Mouse (Mus musculus) 3T3-L1 (cell line): Measurements from ENCODE around the gene Ndufb6.

Source experiments
- DNase-seq: peaks from one replicate; pipeline ENCODE4 v3.0.0-alpha.2; 2015; ENCODE audit warnings: low read depth, low spot score

Gene Ndufb6

DNA sequence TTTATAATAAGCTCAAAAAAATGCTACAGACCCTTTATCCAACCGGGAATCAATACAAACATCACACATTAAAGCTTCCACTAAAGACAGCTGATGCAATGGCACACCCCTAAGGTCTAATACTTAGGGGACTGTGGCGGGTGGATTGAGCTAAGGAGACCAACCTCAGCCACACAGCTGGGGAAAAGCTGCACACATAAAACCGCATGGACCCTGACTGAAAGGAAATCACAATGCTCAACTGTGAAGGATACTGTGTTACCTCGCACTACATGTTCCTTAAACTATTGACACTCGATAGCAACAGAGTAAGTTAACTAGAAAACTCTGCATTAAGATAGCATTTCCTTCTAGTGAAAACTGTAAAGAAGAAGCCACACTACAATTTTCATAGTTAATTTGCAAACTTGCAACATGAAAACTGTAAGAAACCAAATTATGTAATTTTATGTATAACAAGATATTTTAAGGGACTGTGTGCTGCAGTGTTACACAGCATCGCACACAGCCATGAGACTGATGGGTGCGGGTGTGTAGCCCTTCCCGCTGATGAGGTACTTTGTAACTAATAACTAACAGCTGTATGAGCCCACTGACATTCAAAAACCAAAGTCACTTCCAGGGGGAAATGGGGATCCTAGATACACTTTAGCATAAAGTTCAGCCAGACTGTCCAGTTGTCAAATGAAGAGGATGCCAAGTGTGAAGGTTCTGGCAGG is 24.7 kb downstream of the Ndufb6 start:
- DNase-seq, result no peak

DNA sequence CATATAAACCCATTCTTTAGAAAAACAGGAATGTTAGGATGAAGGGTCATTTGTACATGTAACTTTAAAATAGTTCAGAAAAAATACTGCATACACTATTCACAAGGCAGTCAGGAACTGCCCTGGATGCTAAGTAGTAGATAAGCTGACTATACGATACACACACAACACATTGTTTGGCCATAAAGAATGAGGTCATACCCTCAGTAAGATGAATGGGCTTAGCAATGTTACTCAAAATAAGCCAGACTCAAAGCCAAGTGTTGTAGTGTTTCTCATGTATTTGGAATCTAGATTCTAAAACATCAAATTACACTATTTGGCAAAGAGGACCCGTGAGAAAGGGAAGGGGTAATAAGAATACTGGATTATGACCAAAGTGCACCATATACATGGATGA is 25.5 kb downstream of the Ndufb6 start:
- peak; percentile 33 for DNase-seq

DNA sequence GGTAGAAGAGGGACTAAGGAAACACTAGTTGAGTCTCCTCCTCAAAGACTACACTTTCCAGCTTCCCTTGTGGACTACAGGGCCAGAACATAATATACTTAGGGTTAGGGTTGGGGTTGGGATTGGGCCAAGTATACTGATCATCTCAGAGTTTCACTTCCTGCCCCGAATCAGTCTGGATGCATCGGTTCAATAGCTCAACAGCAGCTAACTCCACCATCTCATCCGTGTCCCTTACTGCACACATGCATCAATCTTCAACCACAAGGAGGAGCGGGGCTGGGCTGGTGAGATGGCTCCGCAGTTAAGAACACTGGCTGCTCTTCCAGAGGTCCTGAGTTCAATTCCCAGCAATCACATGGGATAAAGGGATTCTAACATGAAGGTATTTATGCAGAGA is 28.2 kb downstream of the Ndufb6 start:
- DNase-seq, result no peak

DNA sequence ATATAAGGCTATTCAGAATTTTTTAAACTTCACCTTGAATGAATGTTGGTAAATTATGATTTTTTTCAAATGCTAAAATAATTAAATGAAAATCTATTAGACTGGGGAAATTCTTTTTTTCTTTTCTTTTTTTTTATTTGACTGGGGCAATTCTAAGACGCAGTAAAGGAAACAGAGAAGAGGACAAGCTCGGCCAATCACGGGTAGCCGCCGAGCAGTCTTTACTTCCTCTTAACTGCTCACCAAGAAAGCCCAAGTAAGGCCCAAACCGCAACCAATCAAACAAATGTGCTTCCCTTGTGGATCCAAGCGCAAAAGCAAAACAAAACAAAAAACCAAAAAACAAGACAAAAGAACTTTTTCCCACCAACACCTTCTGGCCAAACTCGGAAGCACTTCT is 35.2 kb downstream of the Ndufb6 start:
- DNase-seq, result no peak

- no peak for DNase-seq
These were observed 36.2 kb downstream of the Ndufb6 start for GRCm38 (mm10) chr4:40243006-40243405.

DNA sequence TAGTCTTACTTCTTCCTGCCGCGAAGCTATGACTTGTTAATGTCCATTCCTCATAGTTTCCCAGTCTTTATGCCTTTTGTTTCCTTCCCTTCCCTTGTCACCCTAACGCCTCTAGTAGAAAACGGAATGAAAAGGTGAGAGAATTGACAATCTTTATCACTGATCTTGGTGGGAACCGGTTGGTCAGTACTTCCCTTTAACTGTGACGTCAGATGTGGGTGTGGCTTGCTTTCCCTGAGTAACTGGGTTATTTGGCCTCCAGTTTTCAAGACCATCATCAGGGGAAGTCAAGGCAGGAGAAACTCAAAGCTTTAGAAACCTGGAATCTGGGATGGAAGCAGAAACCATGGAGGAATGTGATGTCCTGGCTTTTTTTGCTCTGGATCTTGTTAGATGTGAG is 37.3 kb downstream of the Ndufb6 start:
- DNase-seq, result no peak

DNA sequence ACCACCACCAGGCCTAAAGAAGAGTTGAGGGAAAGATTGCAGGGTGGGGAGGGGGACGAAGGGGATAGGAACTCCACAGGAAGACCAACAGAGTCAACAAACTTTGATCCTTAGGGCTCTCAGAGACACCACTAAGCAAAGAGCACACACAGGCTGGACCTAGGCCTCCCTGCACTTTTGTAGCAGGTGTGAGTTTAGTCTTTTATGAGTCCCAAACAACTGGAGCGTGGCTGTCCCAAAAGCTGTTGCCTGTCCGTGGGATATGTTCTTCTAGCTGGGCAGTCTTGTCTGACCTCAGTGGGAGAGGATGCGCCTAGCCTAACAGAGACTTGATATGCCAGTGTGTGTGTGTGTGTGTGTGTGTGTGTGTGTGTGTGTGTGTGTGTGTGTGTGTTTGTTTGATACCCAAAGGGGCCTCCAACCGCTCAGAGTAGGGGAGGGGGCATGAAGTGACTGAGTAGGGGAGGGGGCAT is 38.9 kb downstream of the Ndufb6 start:
- DNase-seq, result peak; percentile 20

GRCm38 (mm10) chr4:40239409-40240271 is 39.6 kb downstream of the Ndufb6 start, which contains the start of gene Ddx58:
Gene Ddx58 (minus strand): TSS chr4:40239828.
- DNase-seq, result peak; percentile 68

- DNase-seq, result peak; percentile 81
These were observed 40.5 kb downstream of the Ndufb6 start for GRCm38 (mm10) chr4:40238483-40239408.

DNA sequence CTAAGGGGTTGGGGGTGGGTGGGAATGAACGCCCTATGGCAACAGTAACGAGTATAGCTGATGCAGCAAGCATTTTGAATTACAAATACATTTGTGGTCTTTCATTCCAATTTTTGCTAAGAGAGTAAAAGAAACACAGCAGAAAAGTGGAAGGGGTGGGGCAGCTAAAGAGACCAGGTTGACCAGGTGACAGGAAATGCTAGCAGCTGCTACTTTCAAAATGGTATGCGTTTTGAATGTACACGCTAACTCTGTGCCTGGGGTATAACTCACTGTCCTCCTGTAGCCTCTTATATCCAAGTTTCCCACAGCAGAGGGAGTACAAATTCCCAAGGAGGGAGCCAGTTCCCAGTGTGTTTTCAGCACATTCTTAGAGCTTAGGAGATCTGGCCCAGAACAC is 42.4 kb downstream of the Ndufb6 start:
- no peak for DNase-seq

- DNase-seq, result no peak
These were observed 45.0 kb downstream of the Ndufb6 start for GRCm38 (mm10) chr4:40234256-40234655.

DNA sequence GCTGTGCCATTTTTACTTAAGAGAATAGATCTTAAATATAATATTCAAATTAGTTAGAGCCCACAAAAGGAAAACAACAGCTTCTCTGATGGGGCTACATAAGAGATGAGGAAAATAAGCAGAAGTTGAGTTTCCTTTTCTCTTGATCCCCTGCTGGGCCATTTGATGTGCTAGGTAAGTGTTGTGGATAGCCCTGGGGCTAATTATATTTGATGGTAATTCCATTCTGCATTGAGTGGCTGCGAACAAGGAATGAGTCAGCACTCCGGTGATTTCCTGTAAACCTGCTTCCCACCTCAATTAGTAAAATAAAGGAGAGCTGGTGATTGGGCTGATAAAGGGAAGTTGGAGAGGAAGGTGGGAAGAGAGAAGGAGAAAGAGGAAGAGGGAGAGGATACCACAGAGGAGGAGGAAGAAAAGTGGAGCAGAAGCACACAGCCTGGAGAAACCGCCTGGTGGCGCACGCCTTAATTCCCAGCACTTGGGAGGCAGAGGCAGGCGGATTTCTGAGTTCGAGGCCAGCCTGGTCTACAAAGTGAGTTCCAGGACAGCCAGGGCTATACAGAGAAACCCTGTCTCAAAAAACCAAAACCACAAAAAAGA is 46.1 kb downstream of the Ndufb6 start:
- DNase-seq, result no peak

DNA sequence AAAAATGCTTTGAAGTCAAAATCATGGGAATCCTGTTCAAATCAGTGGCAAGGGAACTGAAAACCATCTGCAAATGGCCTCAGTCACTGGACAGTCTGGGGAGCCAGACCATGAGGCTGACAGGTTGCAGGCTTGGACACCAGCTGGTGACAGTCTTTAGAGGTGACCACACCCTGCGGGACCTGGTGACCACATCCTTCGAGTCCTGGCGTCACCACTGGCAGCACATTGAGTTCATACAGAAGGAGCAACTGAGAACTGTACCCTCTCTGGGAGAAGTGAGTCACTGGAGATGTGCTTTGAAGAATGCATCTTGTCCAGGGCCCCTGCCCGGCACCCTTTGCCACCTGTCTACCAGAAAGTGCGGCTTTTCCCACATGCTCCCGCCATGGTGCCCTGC is 49.5 kb downstream of the Ndufb6 start:
- no peak for DNase-seq

- no peak for DNase-seq
These were observed 51.3 kb downstream of the Ndufb6 start for GRCm38 (mm10) chr4:40227886-40228285.

- no peak for DNase-seq
These were observed 52.1 kb downstream of the Ndufb6 start for GRCm38 (mm10) chr4:40227131-40227530.

- DNase-seq, result no peak
These were observed 53.1 kb downstream of the Ndufb6 start for GRCm38 (mm10) chr4:40226095-40226494.

DNA sequence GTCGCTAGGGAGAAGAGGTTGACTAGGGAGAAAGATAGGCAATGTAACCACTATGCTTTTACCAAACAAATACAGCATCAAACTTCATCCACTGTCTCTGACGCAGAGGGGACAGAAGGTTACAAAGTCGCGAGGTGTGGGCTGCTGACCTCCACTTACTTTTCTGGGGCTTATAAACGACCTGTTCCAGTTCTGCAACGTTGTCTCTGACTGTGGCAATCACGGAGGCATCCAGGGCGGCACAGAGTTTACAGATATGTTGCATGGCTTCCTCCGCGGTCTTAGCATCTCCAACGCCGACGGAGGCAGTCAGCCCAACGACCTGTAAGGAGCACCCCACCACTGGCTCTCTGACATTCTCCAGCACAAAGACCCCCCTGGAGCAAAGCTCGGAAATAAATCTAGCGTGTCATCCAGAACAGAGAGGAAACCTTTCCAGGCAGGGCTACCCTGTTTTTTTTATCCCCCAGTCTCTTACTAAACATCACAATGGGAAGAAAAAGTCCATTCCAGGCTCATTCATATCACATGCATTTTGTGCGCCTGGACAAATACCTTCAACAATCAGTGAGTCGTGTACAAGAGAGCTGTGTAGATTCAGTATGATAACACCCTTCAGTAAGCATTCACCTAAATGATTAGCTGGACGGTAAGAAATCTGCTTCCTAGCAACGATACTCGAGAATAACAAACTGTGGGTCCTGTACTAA is 57.2 kb downstream of the Ndufb6 start:
- no peak for DNase-seq

GRCm38 (mm10) chr4:40221004-40221760 is 58.0 kb downstream of the Ndufb6 start:
- no peak for DNase-seq
